Mouse (Mus musculus): Measurements from ENCODE around the gene Abcc3. TPM values are rescaled to one million over a fixed set of nuclear protein-coding genes. Genes with fewer than 3 reads are reported as not detected.
"Not testable (repeated sequence)": the region's sequence is repeated elsewhere in the genome, so short reads cannot be mapped to it uniquely, and the experiment has no call there.

Gene Abcc3
- polyA plus RNA-seq, 1 experiment from 2014 or later, result 0.49 TPM

GRCm38 (mm10) chr11:94393490-94393889 is 693 bp upstream of the Abcc3 start:
- not testable (repeated sequence) for H3K9me3 ChIP-seq (ENCODE audit: control insufficient read depth, low read length); H3K9ac ChIP-seq (ENCODE audit: low read length); H3K27ac ChIP-seq (ENCODE audit: low read depth, low read length); DNase-seq (ENCODE audit: low spot score); ATAC-seq (replicated peaks; ENCODE audit: low FRiP score); H3K36me3 ChIP-seq (ENCODE audit: control insufficient read depth, insufficient read depth, low read length); H3K27me3 ChIP-seq (ENCODE audit: control insufficient read depth, insufficient read depth, low read length); H3K4me1 ChIP-seq (replicated peaks; ENCODE audit: control insufficient read depth, insufficient read depth, low read length); H3K4me2 ChIP-seq (ENCODE audit: low read depth, low read length, severe bottlenecking); H3K4me3 ChIP-seq (ENCODE audit: low read depth, low read length)
- WGBS, result 83% methylated on average over 4 of the region's 4 CpGs

- Histone ChIP-seq H3K27ac (ENCODE audit: low read depth, low read length) (no peak overlapping the region), H3K27me3 (ENCODE audit: control insufficient read depth, insufficient read depth, low read length) (no peaks in the 10 kb centered on the region; the same call in 1 of the 2 replicates), H3K9ac (ENCODE audit: low read length) (no peak overlapping the region), H3K36me3 (ENCODE audit: control insufficient read depth, insufficient read depth, low read length) (no peaks in the 10 kb centered on the region), H3K4me3 (ENCODE audit: low read depth, low read length) (no peak overlapping the region), H3K4me2 (ENCODE audit: low read depth, low read length, severe bottlenecking) (no peak overlapping the region), H3K9me3 (ENCODE audit: control insufficient read depth, low read length) (no peaks in the 10 kb centered on the region), H3K4me1 (replicated peaks; ENCODE audit: control insufficient read depth, insufficient read depth, low read length) (no peaks in the 10 kb centered on the region)
- DNase-seq (ENCODE audit: low spot score) (no peak), ATAC-seq (replicated peaks; ENCODE audit: low FRiP score) (no peak)
- 89% methylated on average over 10 of the region's 10 CpGs for WGBS
These were observed 1.1 kb downstream of the Abcc3 start for GRCm38 (mm10) chr11:94391661-94392060.

GRCm38 (mm10) chr11:94390825-94391224 is 2.0 kb downstream of the Abcc3 start:
- Histone ChIP-seq H3K9me3 (ENCODE audit: control insufficient read depth, low read length) (no peaks in the 10 kb centered on the region), H3K4me2 (ENCODE audit: low read depth, low read length, severe bottlenecking) (no peak overlapping the region), H3K4me1 (replicated peaks; ENCODE audit: control insufficient read depth, insufficient read depth, low read length) (peaks cover 3% of the 10 kb centered on the region; the same call in 1 of the 2 replicates), H3K36me3 (ENCODE audit: control insufficient read depth, insufficient read depth, low read length) (no peaks in the 10 kb centered on the region), H3K27ac (ENCODE audit: low read depth, low read length) (no peak overlapping the region), H3K27me3 (ENCODE audit: control insufficient read depth, insufficient read depth, low read length) (no peaks in the 10 kb centered on the region; the same call in 1 of the 2 replicates), H3K4me3 (ENCODE audit: low read depth, low read length) (no peak overlapping the region), H3K9ac (ENCODE audit: low read length) (no peak overlapping the region)
- no peak for ATAC-seq (replicated peaks; ENCODE audit: low FRiP score)
- WGBS, result 93% methylated on average over 6 of the region's 6 CpGs
- DNase-seq (ENCODE audit: low spot score), result no peak

GRCm38 (mm10) chr11:94389724-94390396 is 2.9 kb downstream of the Abcc3 start:
- no peaks in the 10 kb centered on the region; the same call in 1 of the 2 replicates for H3K27me3 ChIP-seq (ENCODE audit: control insufficient read depth, insufficient read depth, low read length)
- no peak overlapping the region for H3K9ac ChIP-seq (ENCODE audit: low read length)
- no peaks in the 10 kb centered on the region for H3K36me3 ChIP-seq (ENCODE audit: control insufficient read depth, insufficient read depth, low read length)
- no peaks in the 10 kb centered on the region for H3K9me3 ChIP-seq (ENCODE audit: control insufficient read depth, low read length)
- peaks cover 5% of the 10 kb centered on the region; the same call in 1 of the 2 replicates for H3K4me1 ChIP-seq (replicated peaks; ENCODE audit: control insufficient read depth, insufficient read depth, low read length)
- 80% methylated on average over 6 of the region's 6 CpGs for WGBS
- H3K4me2 ChIP-seq (ENCODE audit: low read depth, low read length, severe bottlenecking), result no peak overlapping the region
- DNase-seq (ENCODE audit: low spot score) (no peak), ATAC-seq (replicated peaks; ENCODE audit: low FRiP score) (no peak)
- H3K4me3 ChIP-seq (ENCODE audit: low read depth, low read length), result no peak overlapping the region
- no peak overlapping the region for H3K27ac ChIP-seq (ENCODE audit: low read depth, low read length)

- peaks cover 5% of the 10 kb centered on the region; the same call in 1 of the 2 replicates for H3K4me1 ChIP-seq (replicated peaks; ENCODE audit: control insufficient read depth, insufficient read depth, low read length)
- no peaks in the 10 kb centered on the region for H3K9me3 ChIP-seq (ENCODE audit: control insufficient read depth, low read length)
- 87% methylated on average over 4 of the region's 4 CpGs for WGBS
- no peaks in the 10 kb centered on the region for H3K36me3 ChIP-seq (ENCODE audit: control insufficient read depth, insufficient read depth, low read length)
- DNase-seq (ENCODE audit: low spot score) (no peak), ATAC-seq (replicated peaks; ENCODE audit: low FRiP score) (no peak)
- H3K9ac ChIP-seq (ENCODE audit: low read length), result no peak overlapping the region
- no peak overlapping the region for H3K4me3 ChIP-seq (ENCODE audit: low read depth, low read length)
- no peak overlapping the region for H3K4me2 ChIP-seq (ENCODE audit: low read depth, low read length, severe bottlenecking)
- no peak overlapping the region for H3K27ac ChIP-seq (ENCODE audit: low read depth, low read length)
- H3K27me3 ChIP-seq (ENCODE audit: control insufficient read depth, insufficient read depth, low read length), result no peaks in the 10 kb centered on the region; the same call in 1 of the 2 replicates
These were observed 3.8 kb downstream of the Abcc3 start for GRCm38 (mm10) chr11:94389021-94389420.

- no peak for DNase-seq (ENCODE audit: low spot score)
- no peak overlapping the region for H3K9ac ChIP-seq (ENCODE audit: low read length)
- no peak overlapping the region for H3K4me2 ChIP-seq (ENCODE audit: low read depth, low read length, severe bottlenecking)
- no peaks in the 10 kb centered on the region for H3K9me3 ChIP-seq (ENCODE audit: control insufficient read depth, low read length)
- ATAC-seq (replicated peaks; ENCODE audit: low FRiP score), result no peak
- no peak overlapping the region for H3K27ac ChIP-seq (ENCODE audit: low read depth, low read length)
- peaks cover 5% of the 10 kb centered on the region; the same call in 1 of the 2 replicates for H3K4me1 ChIP-seq (replicated peaks; ENCODE audit: control insufficient read depth, insufficient read depth, low read length)
- no peaks in the 10 kb centered on the region for H3K36me3 ChIP-seq (ENCODE audit: control insufficient read depth, insufficient read depth, low read length)
- H3K4me3 ChIP-seq (ENCODE audit: low read depth, low read length), result no peak overlapping the region
- 81% methylated on average over 4 of the region's 4 CpGs for WGBS
- H3K27me3 ChIP-seq (ENCODE audit: control insufficient read depth, insufficient read depth, low read length), result no peaks in the 10 kb centered on the region
These were observed 5.0 kb downstream of the Abcc3 start for GRCm38 (mm10) chr11:94387756-94388155.

- ATAC-seq (replicated peaks; ENCODE audit: low FRiP score) (no peak), DNase-seq (ENCODE audit: low spot score) (no peak)
- Histone ChIP-seq H3K4me3 (ENCODE audit: low read depth, low read length) (no peak overlapping the region), H3K27me3 (ENCODE audit: control insufficient read depth, insufficient read depth, low read length) (no peaks in the 10 kb centered on the region), H3K9ac (ENCODE audit: low read length) (no peak overlapping the region), H3K36me3 (ENCODE audit: control insufficient read depth, insufficient read depth, low read length) (no peaks in the 10 kb centered on the region), H3K9me3 (ENCODE audit: control insufficient read depth, low read length) (no peaks in the 10 kb centered on the region), H3K27ac (ENCODE audit: low read depth, low read length) (no peak overlapping the region), H3K4me1 (replicated peaks; ENCODE audit: control insufficient read depth, insufficient read depth, low read length) (peaks cover 5% of the 10 kb centered on the region; the same call in 1 of the 2 replicates), H3K4me2 (ENCODE audit: low read depth, low read length, severe bottlenecking) (no peak overlapping the region)
- 48% methylated on average over 12 of the region's 12 CpGs for WGBS
These were observed 6.6 kb downstream of the Abcc3 start for GRCm38 (mm10) chr11:94385977-94386771.

- Histone ChIP-seq H3K4me2 (ENCODE audit: low read depth, low read length, severe bottlenecking) (no peak overlapping the region), H3K27ac (ENCODE audit: low read depth, low read length) (no peak overlapping the region), H3K27me3 (ENCODE audit: control insufficient read depth, insufficient read depth, low read length) (no peaks in the 10 kb centered on the region), H3K36me3 (ENCODE audit: control insufficient read depth, insufficient read depth, low read length) (no peaks in the 10 kb centered on the region), H3K4me3 (ENCODE audit: low read depth, low read length) (no peak overlapping the region), H3K9ac (ENCODE audit: low read length) (no peak overlapping the region), H3K9me3 (ENCODE audit: control insufficient read depth, low read length) (no peaks in the 10 kb centered on the region), H3K4me1 (replicated peaks; ENCODE audit: control insufficient read depth, insufficient read depth, low read length) (no peaks in the 10 kb centered on the region)
- no peak for ATAC-seq (replicated peaks; ENCODE audit: low FRiP score)
- 81% methylated on average over 8 of the region's 8 CpGs for WGBS
- DNase-seq (ENCODE audit: low spot score), result no peak
These were observed 13.1 kb downstream of the Abcc3 start for GRCm38 (mm10) chr11:94379736-94380135.
